Mouse (Mus musculus) B cell, adult (primary cell): ENCODE data around the gene Tmc2. TPM values are rescaled to one million over a fixed set of nuclear protein-coding genes. Genes with fewer than 3 reads are reported as not detected.

Experiments used
- total RNA-seq: library from RNA; stranded (reverse); gene quantifications from 4 replicates; pipeline ENCODE4 v1.2.4, GENCODE M21; 2023; ENCODE audit not compliant: inconsistent age

Tmc2 gene
- total RNA-seq, result not detected in 4 replicates

GRCm38 (mm10) chr2:130194894-130195293 is at the start of gene Tmc2:
Tmc2 (plus strand) TSS chr2:130195194.

GRCm38 (mm10) chr2:130178706-130179506 is 16.1 kb upstream of the Tmc2 start, which contains the start of gene Snrpb:
Snrpb (minus strand) TSS chr2:130179403.

GRCm38 (mm10) chr2:130274149-130274861 is 79.3 kb downstream of the Tmc2 start, which contains the start of gene Nop56:
Nop56 (plus strand) TSS chr2:130274430.

GRCm38 (mm10) chr2:130283854-130284654 is 89.1 kb downstream of the Tmc2 start, which contains the start of gene Idh3b:
Idh3b (minus strand) TSS chr2:130284547.

GRCm38 (mm10) chr2:130294936-130295277 is 99.9 kb downstream of the Tmc2 start, which contains the start of gene Ebf4:
Ebf4 (plus strand) TSS chr2:130295169.

Other genes starting within 250 kb of the Tmc2 start
- not detected in 4 replicates for gene Tgm3, start 182.8 kb upstream of the Tmc2 start, total RNA-seq
- 0.16 TPM in 1 of 4 replicates, not detected in the others for gene Tgm6, start 82.8 kb upstream of the Tmc2 start, total RNA-seq
- gene Snrpb, start 15.8 kb upstream of the Tmc2 start, total RNA-seq, result 171 to 185 TPM (median 174 TPM) in 4 replicates
- 325 to 390 TPM (median 366 TPM) in 4 replicates for gene Nop56, start 79.2 kb downstream of the Tmc2 start, total RNA-seq
- gene Idh3b, start 89.4 kb downstream of the Tmc2 start, total RNA-seq, result 129 to 141 TPM (median 136 TPM) in 4 replicates
- not detected in 4 replicates for gene Ebf4, start 100.0 kb downstream of the Tmc2 start, total RNA-seq
- gene Cpxm1, start 202.4 kb downstream of the Tmc2 start, total RNA-seq, result 0.60 to 0.93 TPM (median 0.77 TPM) in 3 of 4 replicates, not detected in the other
- gene Gm28372, start 210.0 kb downstream of the Tmc2 start, total RNA-seq, result not detected in 4 replicates
- not detected in 4 replicates for gene 1700020A23Rik, start 210.1 kb downstream of the Tmc2 start, total RNA-seq
- gene Tmem239, start 211.3 kb downstream of the Tmc2 start, total RNA-seq, result not detected in 4 replicates
- gene Vps16, start 229.1 kb downstream of the Tmc2 start, total RNA-seq, result 154 to 166 TPM (median 156 TPM) in 4 replicates
- 20.7 to 23.7 TPM (median 21.7 TPM) in 4 replicates for gene Pced1a, start 229.5 kb downstream of the Tmc2 start, total RNA-seq